Mouse (Mus musculus) liver, embryonic 13.5 days (tissue): ENCODE results near the gene Gemin7. TPM values are rescaled to one million over a fixed set of nuclear protein-coding genes. Genes with fewer than 3 reads are reported as not detected.
"Not testable (repeated sequence)": the region's sequence is repeated elsewhere in the genome, so short reads cannot be mapped to it uniquely, and the experiment has no call there.

Experiments used
- ATAC-seq: fragments of 200-750 bp; cut with Nextera tagmentation; 2 replicates; pipeline ENCODE4 v1.8.0; 2017; ENCODE audit warnings: low read depth, mild to moderate bottlenecking, moderate number of reproducible peaks, moderate library complexity
- DNase-seq: peaks from one replicate; pipeline ENCODE4 v3.0.0; 2022
- H3K27ac ChIP-seq: fragments of 300-500 bp; sonication (generic); 2 replicates; pipeline ENCODE4 v1.5.1; 2015; ENCODE audit warnings: moderate library complexity, mild to moderate bottlenecking, inconsistent platforms
- H3K27me3 ChIP-seq: fragments of 300-500 bp; sonication (generic); 2 replicates; pipeline ENCODE4 v1.6.1; 2015; ENCODE audit warnings: mild to moderate bottlenecking, inconsistent platforms
- H3K36me3 ChIP-seq: fragments of 300-500 bp; sonication (generic); 2 replicates; pipeline ENCODE4 v1.6.1; 2015; ENCODE audit warnings: mild to moderate bottlenecking, inconsistent platforms
- H3K4me1 ChIP-seq: fragments of 300-500 bp; sonication (generic); replicated peaks from 2 replicates; pipeline ENCODE4 v1.6.1; 2015; ENCODE audit warnings: inconsistent platforms
- H3K4me2 ChIP-seq: fragments of 300-500 bp; sonication (generic); 2 replicates; pipeline ENCODE4 v1.6.1; 2015; ENCODE audit warnings: inconsistent platforms, mild to moderate bottlenecking, moderate library complexity
- H3K4me3 ChIP-seq: fragments of 300-500 bp; sonication (generic); replicated peaks from 2 replicates; pipeline ENCODE4 v1.5.1; 2015; ENCODE audit warnings: mild to moderate bottlenecking, inconsistent platforms
- H3K9ac ChIP-seq: fragments of 300-500 bp; sonication (generic); 2 replicates; pipeline ENCODE4 v1.6.1; 2015; ENCODE audit warnings: mild to moderate bottlenecking, inconsistent platforms
- H3K9me3 ChIP-seq: fragments of 300-500 bp; sonication (generic); replicated peaks from 2 replicates; pipeline ENCODE4 v1.6.1; 2016; ENCODE audit warnings: inconsistent platforms
- WGBS: fragments of 180-500 bp; shearing (Covaris S2); methylation state at CpG from one replicate; pipeline ENCODE4 v1.1.7; 2015; ENCODE audit not compliant: insufficient replicate concordance; 5-methylcytosine and 5-hydroxymethylcytosine counted together
- polyA plus RNA-seq: library from polyadenylated mRNA; unstranded; fragments of >200 nt; fragmentation: Nextera tagmentation; extraction: Ambion mirVana; gene quantifications from 2 replicates; pipeline ENCODE4 v1.2.1, GENCODE M21; 2015

The Gemin7 gene
- polyA plus RNA-seq: 84.9 and 92.7 TPM in 2 replicates

DNA sequence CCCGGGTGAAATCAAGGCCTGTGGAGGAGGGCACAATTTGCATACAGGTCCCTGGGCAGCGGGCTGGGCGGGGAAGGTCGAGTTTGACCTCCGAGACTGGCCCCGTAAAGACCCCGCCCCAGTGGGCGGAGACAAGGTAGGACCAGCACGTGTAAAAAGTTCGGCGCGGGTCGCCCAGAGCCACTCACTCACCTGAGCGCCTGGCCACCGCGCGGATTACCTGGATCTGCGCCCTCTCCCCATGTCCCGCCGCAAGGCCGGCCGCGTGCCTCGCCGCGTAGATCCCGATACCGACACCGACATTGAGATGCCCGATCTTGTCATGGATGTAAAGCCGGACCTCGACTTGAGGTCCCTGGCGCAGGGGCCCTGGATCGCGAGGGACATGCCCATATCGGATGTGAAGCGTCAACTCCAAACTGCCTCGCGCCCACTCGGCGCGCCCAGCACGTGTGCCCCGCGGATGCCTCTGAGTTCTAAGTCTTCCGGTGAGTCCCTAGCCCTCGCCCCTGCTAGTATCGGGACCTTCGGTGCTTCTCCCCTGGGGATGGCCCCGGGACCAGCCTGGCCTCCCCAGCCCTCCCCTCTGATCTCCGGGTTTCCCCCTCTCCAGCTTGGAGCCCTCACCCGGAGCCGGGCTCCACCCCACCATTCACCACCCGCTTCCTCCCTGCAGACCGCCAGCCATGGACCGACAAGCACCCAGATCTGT, at the start of gene Gemin7, which contains the start of gene Zfp296:
Gemin7 (minus strand) TSS at position 455 of the 712 bp plus-strand sequence.
Zfp296 (plus strand) TSS at position 147 of the 712 bp plus-strand sequence.
- Histone ChIP-seq H3K36me3 (peaks cover 27% of the 10 kb centered on the region), H3K9ac (peak within 1 kb of the TSS; percentile 73), H3K27me3 (peaks cover 16% of the 10 kb centered on the region; the same call in 1 of the 2 replicates), H3K9me3 (no peaks in the 10 kb centered on the region), H3K4me1 (peaks cover 65% of the 10 kb centered on the region), H3K4me3 (peak within 1 kb of the TSS; percentile 61), H3K27ac (no peak within 1 kb of the TSS; the same call in 1 of the 2 replicates), H3K4me2 (peak within 1 kb of the TSS; percentile 96)
- DNase-seq (no peak), ATAC-seq (no peak)
- under 1% methylated on average over 56 of the region's 56 CpGs for WGBS

- ATAC-seq (no peak), DNase-seq (no peak)
- H3K36me3 ChIP-seq: no peaks in the 10 kb centered on the region
- no peaks in the 10 kb centered on the region for H3K9me3 ChIP-seq
- H3K4me3 ChIP-seq: no peak overlapping the region
- peaks cover 14% of the 10 kb centered on the region for H3K4me1 ChIP-seq
- H3K4me2 ChIP-seq: no peak overlapping the region
- peaks cover 18% of the 10 kb centered on the region for H3K27me3 ChIP-seq
- H3K9ac ChIP-seq: no peak overlapping the region
- 45% methylated on average over 2 of the region's 2 CpGs for WGBS
- H3K27ac ChIP-seq: no peak overlapping the region
These were observed 46.0 kb upstream of the Gemin7 start for GRCm38 (mm10) chr7:19623433-19623832.

DNA sequence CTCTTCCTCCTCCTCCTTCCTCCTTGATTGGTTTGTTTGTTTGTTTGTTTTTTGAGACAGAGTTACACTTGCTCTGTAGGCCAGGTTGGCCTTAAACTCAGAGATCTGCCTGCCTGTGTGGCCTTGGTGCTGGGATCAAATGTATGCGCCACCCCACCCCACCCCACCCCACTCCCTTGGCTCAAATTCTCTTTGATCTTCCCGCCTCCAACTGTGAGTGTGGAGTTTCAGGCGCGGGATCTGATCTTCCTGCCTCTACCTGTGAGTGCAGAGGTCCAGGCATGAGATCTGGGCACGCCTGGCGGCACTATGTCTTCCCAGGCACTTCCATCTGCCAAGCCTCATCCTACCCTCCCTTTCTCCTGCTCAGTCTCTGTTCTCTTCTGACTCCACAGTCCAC, 44.8 kb upstream of the Gemin7 start:
- Histone ChIP-seq H3K27ac (no peak overlapping the region), H3K27me3 (peaks cover 18% of the 10 kb centered on the region), H3K36me3 (no peaks in the 10 kb centered on the region), H3K4me3 (no peak overlapping the region), H3K9me3 (no peaks in the 10 kb centered on the region), H3K4me1 (peaks cover 5% of the 10 kb centered on the region), H3K4me2 (no peak overlapping the region), H3K9ac (no peak overlapping the region)
- ATAC-seq (no peak), DNase-seq (no peak)
- WGBS: 35% methylated on average over 6 of the region's 6 CpGs

DNA sequence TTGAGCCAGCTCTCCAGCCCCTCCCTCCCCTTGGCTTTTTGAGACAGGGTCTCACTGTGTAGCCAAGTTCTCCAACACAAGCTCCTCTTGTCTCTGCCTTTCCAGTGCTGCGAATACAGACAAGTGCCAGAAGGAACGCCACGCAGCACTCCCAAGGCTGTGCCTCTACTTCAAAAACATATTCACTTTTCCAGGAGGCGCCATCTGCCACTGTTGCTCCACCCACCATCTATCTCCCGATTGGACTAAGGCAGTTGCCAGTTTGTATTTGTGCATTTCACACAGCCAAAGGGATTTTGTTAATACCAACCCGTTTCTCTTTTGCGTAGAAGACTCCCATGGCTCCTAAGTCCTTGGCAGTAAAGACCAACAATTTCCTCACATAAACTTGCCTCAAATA, 43.4 kb upstream of the Gemin7 start:
- Histone ChIP-seq H3K4me2 (no peak overlapping the region), H3K9ac (no peak overlapping the region), H3K36me3 (no peaks in the 10 kb centered on the region), H3K27me3 (peaks cover 18% of the 10 kb centered on the region), H3K27ac (no peak overlapping the region), H3K4me1 (peaks cover 5% of the 10 kb centered on the region), H3K4me3 (no peak overlapping the region), H3K9me3 (no peaks in the 10 kb centered on the region)
- 79% methylated on average over 7 of the region's 7 CpGs for WGBS
- ATAC-seq (no peak), DNase-seq (no peak)

GRCm38 (mm10) chr7:19619004-19619801, 41.8 kb upstream of the Gemin7 start:
- Histone ChIP-seq H3K4me3 (peak overlapping the region; percentile 31), H3K9ac (peak overlapping the region; percentile 43; the same call in 1 of the 2 replicates), H3K27ac (no peak overlapping the region), H3K36me3 (no peaks in the 10 kb centered on the region), H3K4me2 (peak overlapping the region; percentile 58), H3K27me3 (peaks cover 18% of the 10 kb centered on the region), H3K4me1 (peaks cover 5% of the 10 kb centered on the region), H3K9me3 (no peaks in the 10 kb centered on the region)
- 17% methylated on average over 35 of the region's 35 CpGs for WGBS
- DNase-seq (peak; percentile 56), ATAC-seq (peak; percentile 68)

DNA sequence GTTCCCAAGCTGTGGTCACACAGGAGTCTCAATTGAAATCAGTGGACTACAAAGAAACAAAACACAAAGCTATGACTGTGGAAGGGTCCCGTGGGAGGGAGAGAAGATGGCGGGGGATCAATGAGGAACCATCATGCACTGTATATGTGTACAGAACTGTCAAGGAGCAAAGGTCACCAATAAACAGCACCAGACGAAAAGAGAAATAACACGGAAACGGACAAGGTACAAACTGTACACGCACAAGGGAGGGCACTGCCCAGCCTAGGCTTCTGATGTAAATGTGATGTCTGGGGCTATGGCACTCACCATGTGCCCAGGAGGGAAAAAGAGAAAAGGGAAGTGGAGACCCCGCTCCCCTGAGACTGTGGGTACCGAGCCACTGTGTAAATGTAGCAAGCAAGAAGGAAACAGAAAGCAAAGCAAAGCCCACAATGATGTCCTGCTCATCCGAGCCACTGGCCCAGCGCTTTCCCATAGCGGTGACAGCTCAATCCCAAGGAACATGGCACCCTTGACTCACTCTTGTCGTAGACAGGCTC, 37.7 kb upstream of the Gemin7 start:
- Histone ChIP-seq H3K9me3 (no peaks in the 10 kb centered on the region), H3K4me2 (no peak overlapping the region), H3K9ac (no peak overlapping the region), H3K4me1 (peaks cover 5% of the 10 kb centered on the region), H3K27ac (no peak overlapping the region), H3K36me3 (no peaks in the 10 kb centered on the region), H3K27me3 (peaks cover 9% of the 10 kb centered on the region), H3K4me3 (no peak overlapping the region)
- 68% methylated on average over 12 of the region's 12 CpGs for WGBS
- no peak for DNase-seq
- ATAC-seq: no peak

GRCm38 (mm10) chr7:19610969-19611368, 33.6 kb upstream of the Gemin7 start:
- 71% methylated on average over 5 of the region's 5 CpGs for WGBS
- Histone ChIP-seq H3K36me3 (no peaks in the 10 kb centered on the region), H3K27ac (no peak overlapping the region), H3K4me1 (no peaks in the 10 kb centered on the region), H3K4me3 (no peak overlapping the region), H3K9ac (no peak overlapping the region), H3K9me3 (no peaks in the 10 kb centered on the region), H3K4me2 (no peak overlapping the region), H3K27me3 (no peaks in the 10 kb centered on the region)
- no peak for DNase-seq
- ATAC-seq: no peak

DNA sequence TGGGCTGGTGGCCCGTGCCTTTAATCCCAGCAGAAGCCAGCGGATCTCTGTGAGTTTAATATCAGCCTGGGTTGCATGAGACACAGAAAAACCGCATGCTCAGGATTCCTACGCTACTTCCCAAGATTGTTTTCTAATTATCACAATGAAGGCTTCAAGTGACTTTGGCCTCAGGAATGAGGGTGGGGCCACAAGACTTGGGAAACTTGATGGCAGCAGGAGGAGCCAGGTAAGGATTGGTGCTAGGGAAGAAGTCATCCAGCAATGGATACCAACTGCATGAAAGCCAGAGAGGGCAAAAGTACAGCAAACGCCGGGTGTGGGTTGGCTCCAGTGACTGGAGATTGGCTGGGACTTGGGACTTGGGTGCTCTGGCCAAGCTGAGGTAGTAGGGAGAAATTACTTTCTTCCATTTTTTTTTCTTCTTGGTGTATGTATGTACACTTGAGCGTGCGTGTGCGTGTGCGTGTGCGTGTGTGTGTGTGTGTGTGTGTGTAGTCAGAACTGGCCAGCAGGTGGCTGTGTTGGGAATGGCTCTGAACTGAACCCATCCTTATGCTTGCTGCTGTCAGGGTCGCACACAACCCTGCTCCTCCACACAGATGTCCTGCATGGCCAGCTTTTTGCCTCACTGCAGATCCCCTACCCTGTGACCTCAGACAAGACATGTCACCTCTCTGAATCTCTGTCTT, 32.4 kb upstream of the Gemin7 start:
- Histone ChIP-seq H3K27ac (no peak overlapping the region), H3K4me2 (no peak overlapping the region), H3K4me3 (no peak overlapping the region), H3K9me3 (no peaks in the 10 kb centered on the region), H3K27me3 (no peaks in the 10 kb centered on the region), H3K4me1 (no peaks in the 10 kb centered on the region), H3K9ac (no peak overlapping the region), H3K36me3 (no peaks in the 10 kb centered on the region)
- ATAC-seq (no peak), DNase-seq (no peak)
- 81% methylated on average over 12 of the region's 12 CpGs for WGBS

GRCm38 (mm10) chr7:19607291-19607690, 29.9 kb upstream of the Gemin7 start:
- Histone ChIP-seq H3K4me1 (peaks cover 16% of the 10 kb centered on the region), H3K4me2 (no peak overlapping the region), H3K4me3 (no peak overlapping the region), H3K9ac (no peak overlapping the region), H3K27ac (no peak overlapping the region), H3K36me3 (peaks cover 3% of the 10 kb centered on the region; the same call in 1 of the 2 replicates), H3K27me3 (no peaks in the 10 kb centered on the region), H3K9me3 (no peaks in the 10 kb centered on the region)
- ATAC-seq (no peak), DNase-seq (no peak)
- WGBS: 70% methylated on average over 5 of the region's 5 CpGs

- 0 out of 2 replicates have a peak, but pooled peaks have one; percentile 1 for ATAC-seq
These were observed 27.3 kb upstream of the Gemin7 start for GRCm38 (mm10) chr7:19604606-19605214.

More at GRCm38 (mm10) chr7:19604606-19605214, 27.3 kb upstream of the Gemin7 start:
- H3K4me3 ChIP-seq: peak overlapping the region; percentile 97
- not testable (repeated sequence) for H3K27ac ChIP-seq, H3K27me3 ChIP-seq, H3K9me3 ChIP-seq, H3K9ac ChIP-seq, DNase-seq
- H3K36me3 ChIP-seq: peaks cover 27% of the 10 kb centered on the region
- 54% methylated on average over 10 of the region's 10 CpGs for WGBS
- peaks cover 38% of the 10 kb centered on the region for H3K4me1 ChIP-seq
- H3K4me2 ChIP-seq: peak overlapping the region; percentile 87
